Mouse (Mus musculus) heart, postnatal 0 days (tissue): Measurements from ENCODE around the gene Chsy1.

Source experiments
- CTCF ChIP-seq: IDR thresholded peaks from 2 replicates; pipeline ENCODE4 v1.5.1; 2016; ENCODE audit warnings: antibody characterized with exemption, control low read depth, low read depth
- EP300 ChIP-seq: IDR thresholded peaks from 2 replicates; pipeline ENCODE4 v1.6.1; 2016; ENCODE audit warnings: antibody characterized with exemption, low read depth

- TF ChIP-seq CTCF (no peak), EP300 (no peak)
These were observed 55.2 kb downstream of the Chsy1 start for GRCm38 (mm10) chr7:66164427-66165031.
